Mouse (Mus musculus) embryonic facial prominence, embryonic 12.5 days (tissue): ENCODE measurements around the gene Snrnp35. TPM values are rescaled to one million over a fixed set of nuclear protein-coding genes. Genes with fewer than 3 reads are reported as not detected.

ENCODE experiments used
- ATAC-seq: fragments of 200-750 bp; cut with Nextera tagmentation; 2 replicates; pipeline ENCODE4 v1.8.0; 2017; ENCODE audit not compliant: insufficient number of reproducible peaks, insufficient read depth, low FRiP score, low TSS enrichment
- H3K27ac ChIP-seq: fragments of 300-500 bp; sonication (generic); 2 replicates; pipeline ENCODE4 v1.5.1; 2016; ENCODE audit warnings: mild to moderate bottlenecking
- H3K27me3 ChIP-seq: fragments of 300-500 bp; sonication (generic); 2 replicates; pipeline ENCODE4 v1.6.1; 2016; ENCODE audit warnings: mild to moderate bottlenecking, moderate library complexity
- H3K36me3 ChIP-seq: fragments of 300-500 bp; sonication (generic); 2 replicates; pipeline ENCODE4 v1.6.1; 2016; ENCODE audit warnings: mild to moderate bottlenecking
- H3K4me1 ChIP-seq: fragments of 300-500 bp; sonication (generic); 2 replicates; pipeline ENCODE4 v1.6.1; 2016
- H3K4me2 ChIP-seq: fragments of 300-500 bp; sonication (generic); replicated peaks from 2 replicates; pipeline ENCODE4 v1.6.1; 2016; ENCODE audit warnings: mild to moderate bottlenecking, moderate library complexity
- H3K4me3 ChIP-seq: fragments of 300-500 bp; sonication (generic); 2 replicates; pipeline ENCODE4 v1.5.1; 2016; ENCODE audit warnings: mild to moderate bottlenecking
- H3K9ac ChIP-seq: fragments of 300-500 bp; sonication (generic); 2 replicates; pipeline ENCODE4 v1.6.1; 2016; ENCODE audit warnings: mild to moderate bottlenecking, moderate library complexity
- H3K9me3 ChIP-seq: fragments of 300-500 bp; sonication (generic); 2 replicates; pipeline ENCODE4 v1.6.1; 2016; ENCODE audit warnings: mild to moderate bottlenecking, moderate library complexity
- WGBS: fragments of 180-500 bp; shearing (Covaris S2); methylation state at CpG from one replicate; pipeline ENCODE4 v1.1.7; 2016; 5-methylcytosine and 5-hydroxymethylcytosine counted together
- polyA plus RNA-seq: library from polyadenylated mRNA; unstranded; fragments of >200 nt; fragmentation: Nextera tagmentation; extraction: Ambion mirVana; gene quantifications from 2 replicates; pipeline ENCODE4 v1.2.1, GENCODE M21; 2016

Gene Snrnp35
- polyA plus RNA-seq, 1 experiment from 2014 or later: 27.2 TPM

DNA sequence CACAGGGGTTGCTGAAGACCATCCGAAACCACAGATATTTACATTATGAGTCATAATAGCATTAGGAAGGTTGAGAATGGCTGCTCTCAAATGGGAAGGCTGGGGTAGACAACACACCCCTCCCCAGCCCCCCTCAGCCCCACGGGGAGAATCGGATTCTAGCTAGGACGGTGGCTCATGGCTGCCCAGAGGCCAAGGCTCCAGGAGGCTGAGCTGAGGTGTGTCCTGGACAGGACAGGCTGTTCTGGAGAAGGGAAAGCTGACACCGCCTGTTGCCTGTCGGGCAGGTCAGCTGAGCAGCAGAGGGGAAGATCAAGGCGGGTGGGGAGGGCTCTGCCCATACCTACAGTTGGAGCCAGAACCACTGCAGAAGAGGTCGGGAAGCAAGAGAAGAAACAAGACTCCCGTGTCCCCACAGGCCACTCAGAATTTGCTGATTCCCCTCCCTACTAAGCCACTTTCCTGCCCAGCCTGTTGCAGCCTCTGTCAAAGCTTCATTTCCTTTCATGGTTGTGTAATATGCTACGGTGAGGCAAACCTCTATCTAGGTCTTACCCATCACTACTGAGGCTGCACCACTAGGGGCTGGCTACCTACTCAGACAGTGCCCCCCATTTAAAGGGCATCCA lies 23.9 kb downstream of the Snrnp35 start:
- Histone ChIP-seq H3K27ac (peak overlapping the region; percentile 25; the same call in 1 of the 2 replicates), H3K27me3 (no peaks in the 10 kb centered on the region), H3K9ac (no peak overlapping the region), H3K36me3 (peaks cover 46% of the 10 kb centered on the region), H3K4me1 (peaks cover 8% of the 10 kb centered on the region), H3K4me3 (no peak overlapping the region), H3K9me3 (no peaks in the 10 kb centered on the region), H3K4me2 (no peak overlapping the region)
- 46% methylated on average over 10 of the region's 10 CpGs for WGBS
- ATAC-seq: peak; percentile 38; the same call in 1 of the 2 replicates

DNA sequence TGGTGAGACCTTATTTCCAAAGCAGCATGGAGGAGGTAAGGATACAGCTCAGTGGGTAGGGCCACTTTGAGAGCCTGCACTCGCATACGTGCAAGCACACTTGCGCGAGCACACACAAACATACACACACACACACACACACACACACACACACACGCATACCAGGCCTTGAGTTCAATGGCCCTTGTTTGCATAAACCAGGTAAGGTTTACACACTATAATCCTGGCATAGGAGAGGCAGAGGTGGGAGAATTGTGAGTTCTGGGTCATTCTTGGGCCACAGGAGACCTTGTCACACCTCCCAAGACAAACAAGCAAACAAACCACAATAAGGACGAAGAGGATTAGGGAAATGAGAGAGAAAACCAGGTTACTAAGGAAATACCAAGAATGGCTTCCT lies 26.3 kb downstream of the Snrnp35 start:
- no peak overlapping the region for H3K4me2 ChIP-seq
- 93% methylated on average over 6 of the region's 6 CpGs for WGBS
- H3K27me3 ChIP-seq: no peaks in the 10 kb centered on the region
- H3K9me3 ChIP-seq: no peaks in the 10 kb centered on the region
- H3K9ac ChIP-seq: no peak overlapping the region
- H3K36me3 ChIP-seq: peaks cover 45% of the 10 kb centered on the region
- H3K4me1 ChIP-seq: peaks cover 8% of the 10 kb centered on the region
- H3K27ac ChIP-seq: no peak overlapping the region
- ATAC-seq: no peak
- H3K4me3 ChIP-seq: no peak overlapping the region

DNA sequence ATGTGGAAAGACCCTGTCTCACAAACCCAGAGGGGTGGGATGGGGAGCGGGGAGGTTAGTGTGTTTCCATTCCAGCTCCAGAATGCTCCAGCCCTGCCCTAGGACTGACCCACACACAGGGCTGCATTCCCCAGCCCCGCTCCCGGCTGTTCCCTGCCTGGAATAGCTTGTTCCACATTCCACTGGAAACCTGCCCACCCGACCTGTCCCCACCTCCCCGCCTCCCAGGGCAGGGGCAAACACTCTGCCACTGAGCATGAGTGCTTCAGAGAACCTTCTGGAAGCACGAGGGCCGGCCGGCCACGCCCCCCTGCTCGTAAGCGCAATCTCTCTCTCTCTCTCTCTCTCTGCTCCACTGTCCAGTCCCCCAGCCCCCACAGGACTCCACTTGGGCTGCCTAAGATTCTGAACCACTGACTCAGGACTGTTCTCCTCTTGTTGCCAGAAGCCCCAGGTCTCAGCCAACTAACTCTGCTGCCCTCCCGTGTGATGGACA lies 26.9 kb downstream of the Snrnp35 start:
- peaks cover 8% of the 10 kb centered on the region for H3K4me1 ChIP-seq
- no peak overlapping the region for H3K4me2 ChIP-seq
- ATAC-seq: no peak
- H3K27ac ChIP-seq: no peak overlapping the region
- WGBS: 75% methylated on average over 12 of the region's 12 CpGs
- H3K9ac ChIP-seq: no peak overlapping the region
- peaks cover 45% of the 10 kb centered on the region for H3K36me3 ChIP-seq
- H3K4me3 ChIP-seq: no peak overlapping the region
- no peaks in the 10 kb centered on the region for H3K27me3 ChIP-seq
- no peaks in the 10 kb centered on the region for H3K9me3 ChIP-seq

DNA sequence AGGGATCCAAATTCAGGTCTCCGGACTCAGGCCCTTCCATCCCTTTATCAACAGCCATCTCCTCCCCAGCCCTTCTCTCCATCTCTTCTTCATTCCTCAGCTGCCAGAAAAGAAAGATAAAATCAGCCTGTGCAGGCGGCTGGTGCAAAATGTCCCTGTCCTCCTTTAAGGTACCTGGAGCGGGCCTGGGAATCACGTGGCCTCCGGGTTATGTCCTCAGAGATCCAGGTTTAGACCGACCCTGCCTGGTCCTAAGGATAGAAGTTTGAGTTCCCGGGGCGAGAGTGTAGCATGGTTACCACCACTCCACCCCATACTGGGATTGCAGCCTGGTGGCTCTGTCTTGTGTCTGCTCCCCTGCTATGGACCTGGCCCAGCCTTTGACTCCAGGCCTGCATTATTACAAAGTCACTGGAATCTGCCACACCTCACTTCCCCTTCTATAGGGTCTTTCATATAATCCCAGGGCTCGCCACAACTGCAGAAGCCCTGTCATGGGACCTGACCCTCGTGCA lies 27.7 kb downstream of the Snrnp35 start:
- H3K4me3 ChIP-seq: no peak overlapping the region
- no peak for ATAC-seq
- WGBS: 87% methylated on average over 10 of the region's 10 CpGs
- peaks cover 51% of the 10 kb centered on the region for H3K36me3 ChIP-seq
- no peaks in the 10 kb centered on the region for H3K27me3 ChIP-seq
- no peak overlapping the region for H3K27ac ChIP-seq
- no peak overlapping the region for H3K4me2 ChIP-seq
- peaks cover 8% of the 10 kb centered on the region for H3K4me1 ChIP-seq
- peak overlapping the region; percentile 30; the same call in 1 of the 2 replicates for H3K9ac ChIP-seq
- no peaks in the 10 kb centered on the region for H3K9me3 ChIP-seq

DNA sequence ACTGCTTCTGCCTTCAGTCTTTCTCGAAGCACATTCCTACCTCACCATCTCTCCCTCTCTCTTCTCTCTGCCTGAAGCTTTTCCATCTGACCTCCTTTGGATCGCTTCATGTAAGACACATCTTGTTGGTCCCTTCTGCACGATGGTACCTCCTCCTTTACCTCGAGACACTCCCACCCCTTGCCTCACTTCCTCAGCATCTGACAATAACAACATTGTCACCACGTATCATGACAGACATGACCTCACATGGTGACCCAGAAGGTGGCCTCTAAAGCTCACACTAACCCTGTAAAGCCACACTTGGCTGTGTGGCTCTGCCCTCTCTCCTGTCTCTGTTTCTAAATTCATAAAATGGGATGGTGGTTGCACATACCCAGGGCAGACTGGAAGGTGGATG lies 32.9 kb downstream of the Snrnp35 start:
- WGBS: 68% methylated on average over 5 of the region's 5 CpGs
- H3K4me3 ChIP-seq: no peak overlapping the region
- H3K9me3 ChIP-seq: no peaks in the 10 kb centered on the region
- H3K9ac ChIP-seq: peak overlapping the region; percentile 15; the same call in 1 of the 2 replicates
- H3K4me1 ChIP-seq: no peaks in the 10 kb centered on the region
- no peaks in the 10 kb centered on the region for H3K27me3 ChIP-seq
- ATAC-seq: no peak
- H3K4me2 ChIP-seq: no peak overlapping the region
- no peak overlapping the region for H3K27ac ChIP-seq
- peaks cover 61% of the 10 kb centered on the region for H3K36me3 ChIP-seq

DNA sequence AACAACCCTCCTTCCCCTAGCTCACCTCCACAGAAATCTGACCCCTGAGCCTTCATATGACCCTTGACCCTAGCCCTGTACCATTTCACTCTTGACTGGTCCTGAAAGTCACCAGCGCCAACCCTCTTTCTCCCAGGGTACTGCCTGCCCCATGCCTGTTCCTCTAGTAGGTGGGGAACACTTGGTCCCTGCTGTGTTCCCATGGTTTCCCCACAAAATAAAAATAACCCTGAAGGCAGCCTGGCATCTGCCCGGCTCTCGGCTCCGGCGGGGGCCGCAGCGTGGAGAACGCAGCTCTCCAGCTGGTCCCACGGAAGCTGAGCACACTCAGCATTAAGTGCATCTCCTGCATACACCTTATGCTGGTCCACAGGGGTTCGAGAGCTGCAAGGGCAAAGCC lies 35.7 kb downstream of the Snrnp35 start:
- H3K9ac ChIP-seq: no peak overlapping the region
- no peaks in the 10 kb centered on the region for H3K9me3 ChIP-seq
- ATAC-seq: no peak
- H3K27me3 ChIP-seq: no peaks in the 10 kb centered on the region
- WGBS: 84% methylated on average over 10 of the region's 10 CpGs
- no peak overlapping the region for H3K4me3 ChIP-seq
- peaks cover 48% of the 10 kb centered on the region for H3K36me3 ChIP-seq
- no peaks in the 10 kb centered on the region for H3K4me1 ChIP-seq
- H3K4me2 ChIP-seq: no peak overlapping the region
- H3K27ac ChIP-seq: no peak overlapping the region

DNA sequence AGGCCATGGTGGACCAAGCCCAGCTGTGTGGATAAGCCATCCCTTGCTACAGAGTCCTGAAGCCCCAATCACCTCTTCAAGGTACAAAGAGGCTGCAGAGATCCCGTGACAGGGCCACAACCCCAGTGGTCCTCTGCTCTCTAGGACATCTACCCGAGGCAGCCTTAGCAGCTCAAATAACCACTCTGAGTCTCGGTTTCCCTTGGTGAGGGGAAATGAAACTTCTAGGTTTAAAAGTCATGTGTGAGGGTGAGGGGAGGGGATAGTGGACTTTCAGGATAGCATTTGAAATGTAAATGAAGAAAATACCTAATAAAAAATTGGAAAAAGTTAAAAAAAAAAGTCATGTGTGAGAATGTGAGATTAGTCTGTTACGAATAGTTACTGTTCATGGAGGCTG lies 38.7 kb downstream of the Snrnp35 start:
- WGBS: 86% methylated on average over 4 of the region's 4 CpGs
- H3K4me3 ChIP-seq: no peak overlapping the region
- no peaks in the 10 kb centered on the region for H3K9me3 ChIP-seq
- ATAC-seq: no peak
- no peak overlapping the region for H3K27ac ChIP-seq
- no peaks in the 10 kb centered on the region for H3K27me3 ChIP-seq
- no peak overlapping the region for H3K4me2 ChIP-seq
- no peaks in the 10 kb centered on the region for H3K4me1 ChIP-seq
- no peak overlapping the region for H3K9ac ChIP-seq
- H3K36me3 ChIP-seq: peaks cover 46% of the 10 kb centered on the region

DNA sequence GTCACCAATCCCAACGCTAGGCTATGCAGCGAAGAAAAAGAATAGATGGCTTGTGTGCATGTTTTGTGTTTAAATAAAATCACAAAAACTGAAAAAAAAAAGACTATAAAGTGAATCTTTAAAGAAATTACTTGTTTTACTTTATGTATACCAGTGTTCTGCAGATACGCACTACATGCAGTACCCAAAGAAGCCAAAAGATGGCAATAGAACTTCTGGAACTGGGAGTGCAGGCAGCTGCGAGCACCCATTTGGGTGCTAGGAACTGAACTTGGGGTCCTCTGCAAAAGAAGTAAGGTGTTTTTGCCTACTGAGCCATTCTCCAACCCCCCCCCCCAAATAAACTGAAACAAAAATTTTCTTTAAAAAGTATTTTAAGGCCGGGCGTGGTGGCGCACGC lies 40.1 kb downstream of the Snrnp35 start:
- no peaks in the 10 kb centered on the region for H3K27me3 ChIP-seq
- H3K9me3 ChIP-seq: no peaks in the 10 kb centered on the region
- no peak overlapping the region for H3K4me2 ChIP-seq
- H3K27ac ChIP-seq: no peak overlapping the region
- H3K9ac ChIP-seq: no peak overlapping the region
- H3K4me1 ChIP-seq: peaks cover under 1% of the 10 kb centered on the region; the same call in 1 of the 2 replicates
- no peak for ATAC-seq
- H3K4me3 ChIP-seq: no peak overlapping the region
- peaks cover 44% of the 10 kb centered on the region for H3K36me3 ChIP-seq
- WGBS: 94% methylated on average over 8 of the region's 8 CpGs

DNA sequence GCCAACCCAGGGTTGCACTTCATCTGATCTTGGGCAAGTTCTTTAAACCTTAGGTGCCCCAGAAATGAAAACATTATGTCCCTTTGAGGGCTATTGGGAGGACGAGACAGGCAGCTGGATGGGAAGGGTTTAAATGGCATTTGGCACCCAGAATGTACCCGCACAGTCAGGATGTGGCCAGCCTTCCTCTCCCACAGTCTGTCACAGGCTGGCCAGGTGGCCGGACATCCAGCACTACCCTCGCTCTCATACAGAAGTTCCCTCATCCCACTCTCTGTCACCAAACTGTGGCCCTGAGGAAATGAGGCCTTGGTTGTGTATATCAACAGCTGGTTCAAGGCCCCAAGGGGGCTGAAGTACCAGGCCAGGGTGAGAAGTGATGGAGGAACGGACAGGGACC lies 42.0 kb downstream of the Snrnp35 start:
- peaks cover 34% of the 10 kb centered on the region for H3K36me3 ChIP-seq
- H3K4me3 ChIP-seq: no peak overlapping the region

DNA sequence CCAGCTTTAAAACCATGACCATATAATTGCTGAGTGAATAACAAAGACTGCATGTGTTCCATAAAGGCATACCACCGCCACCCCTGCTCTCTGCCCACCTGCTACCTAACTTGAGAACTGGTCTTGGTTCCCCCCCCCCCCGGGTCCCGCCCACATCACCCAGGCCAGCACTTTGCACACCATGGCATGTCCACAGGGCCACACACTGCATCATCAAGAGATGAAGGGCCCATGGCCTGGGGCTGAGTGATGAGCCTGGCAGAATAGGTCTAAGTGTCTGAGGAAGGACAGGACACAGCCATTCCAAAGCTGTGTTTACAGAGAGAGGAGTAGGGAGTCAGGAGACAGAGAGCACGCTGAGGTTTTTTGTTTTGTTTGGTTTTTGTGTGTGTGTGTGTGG lies 45.4 kb downstream of the Snrnp35 start:
- WGBS: 83% methylated on average over 4 of the region's 4 CpGs
- no peaks in the 10 kb centered on the region for H3K27me3 ChIP-seq
- ATAC-seq: no peak

More for the DNA sequence above, 42.0 kb downstream of the Snrnp35 start:
- H3K27ac ChIP-seq: no peak overlapping the region
- no peaks in the 10 kb centered on the region for H3K9me3 ChIP-seq
- 93% methylated on average over 5 of the region's 5 CpGs for WGBS
- ATAC-seq: no peak
- no peak overlapping the region for H3K9ac ChIP-seq
- H3K27me3 ChIP-seq: no peaks in the 10 kb centered on the region
- no peak overlapping the region for H3K4me2 ChIP-seq
- H3K4me1 ChIP-seq: peaks cover 20% of the 10 kb centered on the region

DNA sequence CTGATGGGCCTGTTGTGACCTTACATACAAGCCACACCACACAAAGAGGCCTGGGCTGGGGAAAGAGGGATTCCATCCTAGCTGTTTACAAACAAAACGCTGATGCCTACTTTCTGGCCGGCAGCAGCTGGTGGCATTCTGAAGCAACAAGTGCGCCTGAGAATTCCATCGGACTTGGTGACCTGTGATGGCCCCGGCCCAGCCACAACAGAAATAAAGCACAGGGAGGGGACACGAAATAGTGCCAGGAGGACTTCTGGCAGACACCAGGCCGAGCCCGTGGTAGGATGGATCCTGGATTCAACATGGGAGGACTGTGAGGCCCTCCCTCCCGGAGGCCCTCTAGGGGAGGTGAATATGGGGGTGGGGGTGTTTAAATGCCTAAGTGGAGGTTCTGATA lies 45.9 kb downstream of the Snrnp35 start:
- H3K9ac ChIP-seq: peak overlapping the region; percentile 79; the same call in 1 of the 2 replicates
- peak overlapping the region; percentile 66; the same call in 1 of the 2 replicates for H3K27ac ChIP-seq
- H3K36me3 ChIP-seq: peaks cover 18% of the 10 kb centered on the region
- ATAC-seq: no peak
- 41% methylated on average over 9 of the region's 9 CpGs for WGBS
- H3K9me3 ChIP-seq: no peaks in the 10 kb centered on the region
- no peaks in the 10 kb centered on the region for H3K27me3 ChIP-seq
- H3K4me2 ChIP-seq: peak overlapping the region; percentile 77
- H3K4me3 ChIP-seq: peak overlapping the region; percentile 81
- H3K4me1 ChIP-seq: peaks cover 36% of the 10 kb centered on the region

More for the DNA sequence above, 45.4 kb downstream of the Snrnp35 start:
- Histone ChIP-seq H3K4me2 (peak overlapping the region; percentile 77), H3K4me3 (peak overlapping the region; percentile 81; the same call in 1 of the 2 replicates), H3K27ac (no peak overlapping the region; the same call in 1 of the 2 replicates), H3K4me1 (peaks cover 36% of the 10 kb centered on the region), H3K9ac (peak overlapping the region; percentile 79; the same call in 1 of the 2 replicates), H3K36me3 (peaks cover 22% of the 10 kb centered on the region), H3K9me3 (no peaks in the 10 kb centered on the region)

DNA sequence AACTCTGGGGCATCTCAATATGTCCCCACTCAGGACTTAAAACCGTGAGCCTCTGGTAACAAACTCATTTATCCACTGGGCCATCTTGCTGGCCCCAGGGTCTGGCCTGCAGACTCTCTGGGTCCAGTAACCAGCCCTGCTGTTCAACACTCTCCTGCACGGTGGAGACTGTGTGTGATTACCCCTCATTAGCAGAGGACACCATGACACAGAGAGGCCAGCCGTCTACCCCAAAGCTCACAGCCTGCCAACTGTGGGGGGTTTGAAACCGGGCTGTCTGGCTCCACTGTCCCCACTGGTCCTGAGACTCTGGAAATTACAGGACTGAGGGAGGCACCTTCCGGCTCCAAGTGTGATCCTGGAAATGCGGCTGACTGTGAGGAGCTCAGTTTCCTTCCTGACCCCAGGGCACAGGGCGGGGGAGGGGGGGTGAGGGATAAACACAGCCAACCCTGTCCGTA lies 46.3 kb downstream of the Snrnp35 start:
- no peak for ATAC-seq
- H3K4me1 ChIP-seq: peaks cover 36% of the 10 kb centered on the region
- peak overlapping the region; percentile 66; the same call in 1 of the 2 replicates for H3K27ac ChIP-seq
- no peaks in the 10 kb centered on the region for H3K27me3 ChIP-seq
- H3K9me3 ChIP-seq: no peaks in the 10 kb centered on the region
- peak overlapping the region; percentile 77 for H3K4me2 ChIP-seq
- H3K4me3 ChIP-seq: peak overlapping the region; percentile 81
- H3K36me3 ChIP-seq: peaks cover 17% of the 10 kb centered on the region
- 14% methylated on average over 8 of the region's 8 CpGs for WGBS
- H3K9ac ChIP-seq: peak overlapping the region; percentile 79
